Mouse (Mus musculus): Measurements from ENCODE around the gene Prr18. TPM values are rescaled to one million over a fixed set of nuclear protein-coding genes. Genes with fewer than 3 reads are reported as not detected.

Gene Prr18
- total RNA-seq, 1 experiment from 2014 or later, result 0.33 TPM

DNA sequence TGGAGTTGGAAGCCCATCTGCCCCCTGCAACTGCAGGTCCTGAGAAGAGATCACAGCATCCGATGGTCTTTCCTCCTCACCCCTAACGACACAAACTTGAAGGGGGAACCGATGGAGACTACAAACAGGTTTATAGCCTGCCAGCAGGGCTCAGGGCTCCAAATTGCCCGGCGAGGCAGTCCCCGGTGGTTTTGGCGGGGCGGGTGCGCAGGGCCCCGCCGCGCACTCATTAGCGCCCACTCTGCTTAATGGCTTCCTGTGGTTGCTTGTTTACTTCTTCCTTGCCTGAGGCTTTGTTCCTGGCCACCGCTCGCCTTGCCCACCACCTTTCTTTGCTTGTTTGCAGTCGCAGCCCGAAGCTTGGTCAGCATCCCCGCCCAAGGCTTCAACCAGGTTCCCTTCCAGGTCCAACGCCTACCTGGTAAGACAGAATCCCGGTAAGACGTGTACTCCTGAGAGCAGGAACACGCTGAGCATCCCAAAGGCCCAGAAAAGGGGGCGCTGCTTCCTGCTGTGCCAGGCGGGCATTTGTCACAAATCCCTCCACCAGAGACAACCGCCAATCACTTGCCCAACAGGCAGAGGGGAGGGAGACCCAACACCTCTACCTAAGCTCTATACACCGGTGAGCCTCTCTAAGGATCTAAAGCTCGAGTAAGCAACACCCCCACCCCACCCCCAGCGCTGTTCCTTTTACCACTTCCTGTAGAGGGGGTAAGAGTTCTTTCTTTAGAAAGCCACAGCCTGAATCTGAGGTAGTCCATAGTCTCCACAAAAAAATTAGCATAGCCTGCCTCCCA, 51.9 kb downstream of the Prr18 start:
- DNase-seq, result no peak

DNA sequence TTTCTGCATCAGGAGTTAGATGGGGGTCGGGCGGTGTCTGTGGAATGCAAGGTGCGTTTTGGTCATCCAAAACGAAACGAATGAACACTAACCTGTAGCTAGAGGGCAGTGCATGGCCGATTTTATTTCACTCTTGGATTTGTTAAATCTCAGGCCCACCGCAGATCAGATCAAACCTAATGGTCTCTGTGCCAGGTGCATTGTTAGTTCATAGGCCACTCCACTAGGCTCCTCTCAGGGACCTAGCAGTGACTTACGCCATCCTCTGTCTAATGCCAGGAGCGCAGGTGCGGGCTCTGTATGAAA, 52.5 kb downstream of the Prr18 start:
- DNase-seq, result no peak

DNA sequence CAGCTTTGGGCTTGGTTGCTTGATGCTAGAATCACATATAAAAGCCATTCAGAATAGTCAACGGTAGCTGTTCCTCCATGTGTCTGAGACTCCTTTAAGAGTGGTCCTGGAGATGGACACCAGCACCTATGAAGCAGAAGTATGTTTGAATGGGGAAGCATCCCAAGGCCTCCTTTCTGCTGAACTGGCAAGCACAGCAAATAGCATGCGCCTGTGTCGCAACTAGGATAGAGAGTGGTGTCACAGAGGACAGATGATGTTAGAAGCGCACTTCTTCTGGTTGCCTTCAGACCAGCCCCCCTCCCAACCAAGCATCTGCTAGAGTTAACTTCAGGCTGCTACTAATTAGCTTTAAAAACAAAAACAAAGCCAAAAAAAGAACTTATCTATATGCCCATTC, 53.2 kb downstream of the Prr18 start:
- no peak for DNase-seq

Other genes with a start within 250 kb of the Prr18 start
- gene Gm49673, start 189.7 kb upstream of the Prr18 start, total RNA-seq (2021), result 0.26 TPM in 1 of 2 replicates, not detected in the other
- 39.2 and 40.7 TPM in 2 replicates for gene Rnaset2a, start 189.4 kb upstream of the Prr18 start, total RNA-seq (2021)
- gene Fgfr1op, start 172.0 kb upstream of the Prr18 start, total RNA-seq (2021), result 19.0 TPM in 2 replicates
- 3.8 TPM in 1 of 2 replicates, not detected in the other for gene Ccr6, start 101.4 kb upstream of the Prr18 start, total RNA-seq (2021)
- 356 and 378 TPM in 2 replicates for gene Mpc1, start 54.6 kb upstream of the Prr18 start, total RNA-seq (2021)
- gene Sft2d1, start 26.4 kb upstream of the Prr18 start, total RNA-seq (2021), result 37.7 and 40.5 TPM in 2 replicates
- gene T2, start 18.5 kb downstream of the Prr18 start, total RNA-seq (2021), result not detected in 2 replicates
- not detected in 2 replicates for gene T, start 97.0 kb downstream of the Prr18 start, total RNA-seq (2021)
- 25.0 and 33.0 TPM in 2 replicates for gene Pde10a, start 187.9 kb downstream of the Prr18 start, total RNA-seq (2021)
- not detected in 2 replicates for gene Gm17087, start 229.5 kb downstream of the Prr18 start, total RNA-seq (2021)

Measured in adrenal gland, postnatal 14 days (tissue).